Mouse (Mus musculus): ENCODE measurements around the gene H1f0. TPM values are rescaled to one million over a fixed set of nuclear protein-coding genes. Genes with fewer than 3 reads are reported as not detected.
A peak's percentile ranks its signal among the peaks of the same experiment; 100 is the strongest.

Gene H1f0
- polyA plus RNA-seq, 1 experiment = 87.7 TPM

- Histone ChIP-seq H3K27ac (ENCODE audit: insufficient read depth, low read depth, low read length) (no peak overlapping the region), H3K4me1 (ENCODE audit: control insufficient read depth, insufficient read depth, low read length) (no peaks in the 10 kb centered on the region), H3K4me3 (ENCODE audit: insufficient read depth, low read length) (no peak overlapping the region)
- TF ChIP-seq POLR2A (IDR thresholded peaks at IDR 0.05; ENCODE audit: borderline replicate concordance, low read depth, low read length) (no peak), CTCF (IDR thresholded peaks at IDR 0.05; ENCODE audit: low read depth, low read length) (no peak)
Observed at GRCm38 (mm10) chr15:79048186-79048585, 19.9 kb downstream of the H1f0 start.

GRCm38 (mm10) chr15:79050160-79050845, 22.1 kb downstream of the H1f0 start:
- Histone ChIP-seq H3K4me3 (ENCODE audit: insufficient read depth, low read length) (no peak overlapping the region), H3K4me1 (ENCODE audit: control insufficient read depth, insufficient read depth, low read length) (no peaks in the 10 kb centered on the region), H3K27ac (ENCODE audit: insufficient read depth, low read depth, low read length) (no peak overlapping the region)
- TF ChIP-seq POLR2A (IDR thresholded peaks at IDR 0.05; ENCODE audit: borderline replicate concordance, low read depth, low read length) = no peak
- no peak for TF ChIP-seq CTCF (IDR thresholded peaks at IDR 0.05; ENCODE audit: low read depth, low read length)

GRCm38 (mm10) chr15:79050964-79051363, 22.7 kb downstream of the H1f0 start:
- no peak overlapping the region for H3K27ac ChIP-seq (ENCODE audit: insufficient read depth, low read depth, low read length)
- H3K4me1 ChIP-seq (ENCODE audit: control insufficient read depth, insufficient read depth, low read length) = no peaks in the 10 kb centered on the region
- TF ChIP-seq POLR2A (IDR thresholded peaks at IDR 0.05; ENCODE audit: borderline replicate concordance, low read depth, low read length) (no peak), CTCF (IDR thresholded peaks at IDR 0.05; ENCODE audit: low read depth, low read length) (no peak)
- no peak overlapping the region for H3K4me3 ChIP-seq (ENCODE audit: insufficient read depth, low read length)

GRCm38 (mm10) chr15:79051461-79052360, 23.5 kb downstream of the H1f0 start:
- no peak for TF ChIP-seq POLR2A (IDR thresholded peaks at IDR 0.05; ENCODE audit: borderline replicate concordance, low read depth, low read length)
- Histone ChIP-seq H3K4me3 (ENCODE audit: insufficient read depth, low read length) (no peak overlapping the region), H3K27ac (ENCODE audit: insufficient read depth, low read depth, low read length) (no peak overlapping the region), H3K4me1 (ENCODE audit: control insufficient read depth, insufficient read depth, low read length) (no peaks in the 10 kb centered on the region)

GRCm38 (mm10) chr15:79052366-79052765, 24.1 kb downstream of the H1f0 start:
- Histone ChIP-seq H3K4me1 (ENCODE audit: control insufficient read depth, insufficient read depth, low read length) (no peaks in the 10 kb centered on the region), H3K4me3 (ENCODE audit: insufficient read depth, low read length) (no peak overlapping the region), H3K27ac (ENCODE audit: insufficient read depth, low read depth, low read length) (no peak overlapping the region)
- TF ChIP-seq POLR2A (IDR thresholded peaks at IDR 0.05; ENCODE audit: borderline replicate concordance, low read depth, low read length) (no peak), CTCF (IDR thresholded peaks at IDR 0.05; ENCODE audit: low read depth, low read length) (no peak)

GRCm38 (mm10) chr15:79056601-79057000, 28.4 kb downstream of the H1f0 start:
- Histone ChIP-seq H3K4me1 (ENCODE audit: control insufficient read depth, insufficient read depth, low read length) (no peaks in the 10 kb centered on the region), H3K27ac (ENCODE audit: insufficient read depth, low read depth, low read length) (no peak overlapping the region), H3K4me3 (ENCODE audit: insufficient read depth, low read length) (no peak overlapping the region)
- no peak for TF ChIP-seq POLR2A (IDR thresholded peaks at IDR 0.05; ENCODE audit: borderline replicate concordance, low read depth, low read length)

- Histone ChIP-seq H3K27ac (ENCODE audit: insufficient read depth, low read depth, low read length) (no peak overlapping the region), H3K4me3 (ENCODE audit: insufficient read depth, low read length) (no peak overlapping the region), H3K4me1 (ENCODE audit: control insufficient read depth, insufficient read depth, low read length) (no peaks in the 10 kb centered on the region)
- no peak for TF ChIP-seq POLR2A (IDR thresholded peaks at IDR 0.05; ENCODE audit: borderline replicate concordance, low read depth, low read length)
- TF ChIP-seq CTCF (IDR thresholded peaks at IDR 0.05; ENCODE audit: low read depth, low read length) = no peak
Observed at GRCm38 (mm10) chr15:79057850-79058249, 29.6 kb downstream of the H1f0 start.

- peaks cover 5% of the 10 kb centered on the region for H3K4me1 ChIP-seq (ENCODE audit: control insufficient read depth, insufficient read depth, low read length)
- H3K4me3 ChIP-seq (ENCODE audit: insufficient read depth, low read length) = no peak overlapping the region
- no peak overlapping the region for H3K27ac ChIP-seq (ENCODE audit: insufficient read depth, low read depth, low read length)
- TF ChIP-seq CTCF (IDR thresholded peaks at IDR 0.05; ENCODE audit: low read depth, low read length) (no peak), POLR2A (IDR thresholded peaks at IDR 0.05; ENCODE audit: borderline replicate concordance, low read depth, low read length) (no peak)
Observed at GRCm38 (mm10) chr15:79060887-79061565, 32.8 kb downstream of the H1f0 start.

GRCm38 (mm10) chr15:79062376-79063159, 34.3 kb downstream of the H1f0 start, which contains the start of gene Ankrd54:
TSS of gene Ankrd54 (minus strand) at chr15:79062893.
- Histone ChIP-seq H3K4me1 (ENCODE audit: control insufficient read depth, insufficient read depth, low read length) (peaks cover 5% of the 10 kb centered on the region), H3K4me3 (ENCODE audit: insufficient read depth, low read length) (peak within 1 kb of the TSS; percentile 84), H3K27ac (ENCODE audit: insufficient read depth, low read depth, low read length) (peak within 1 kb of the TSS; percentile 21)
- no peak for TF ChIP-seq POLR2A (IDR thresholded peaks at IDR 0.05; ENCODE audit: borderline replicate concordance, low read depth, low read length)
- no peak for TF ChIP-seq CTCF (IDR thresholded peaks at IDR 0.05; ENCODE audit: low read depth, low read length)
